Mouse (Mus musculus) left cerebral cortex, adult 8-10 months (tissue): ENCODE measurements at regions not wholly inside any gene's neighbourhood (a gene's known extent, or its start where the extent isn't known, plus 50 kb on each side); places are given as distances from the start of the nearest gene placed in this dataset.

Experiments
- DNase-seq, 2 experiments: peaks; one replicate each; pipeline ENCODE4 v3.0.0; 2022; ENCODE audit warnings: low spot score in 2 of 2

GRCm38 (mm10) chr3:14952169-14952729 is 66.2 kb downstream of the Car2 start:
- no peak for DNase-seq

- no peak for DNase-seq
Observed at GRCm38 (mm10) chr3:14952951-14953350, 66.9 kb downstream of the Car2 start.

GRCm38 (mm10) chr3:14957481-14957880 is 71.4 kb downstream of the Car2 start:
- DNase-seq: no peak

- DNase-seq: no peak
Observed at GRCm38 (mm10) chr3:14958277-14958676, 72.2 kb downstream of the Car2 start.

- DNase-seq: peak in 1 of 2 experiments; percentile 21
Observed at GRCm38 (mm10) chr3:14959586-14959985, 73.5 kb downstream of the Car2 start.

- no peak for DNase-seq
Observed at GRCm38 (mm10) chr3:14964795-14965194, 78.7 kb downstream of the Car2 start.

GRCm38 (mm10) chr3:14965438-14966044 is 79.5 kb downstream of the Car2 start:
- no peak for DNase-seq

- DNase-seq: no peak
Observed at GRCm38 (mm10) chr3:14967235-14967634, 81.2 kb downstream of the Car2 start.

GRCm38 (mm10) chr3:14968345-14968744 is 82.3 kb downstream of the Car2 start:
- no peak for DNase-seq

GRCm38 (mm10) chr3:14969698-14970097 is 83.6 kb downstream of the Car2 start:
- no peak for DNase-seq

- no peak for DNase-seq
Observed at GRCm38 (mm10) chr3:14971647-14972046, 85.6 kb downstream of the Car2 start.

- DNase-seq: no peak
Observed at GRCm38 (mm10) chr3:14974758-14975157, 88.7 kb downstream of the Car2 start.

- DNase-seq: no peak
Observed at GRCm38 (mm10) chr3:14975203-14975602, 89.1 kb downstream of the Car2 start.

GRCm38 (mm10) chr3:14979116-14979613 is 93.1 kb downstream of the Car2 start:
- no peak for DNase-seq

- no peak for DNase-seq
Observed at GRCm38 (mm10) chr3:14989635-14990034, 103.6 kb downstream of the Car2 start.

GRCm38 (mm10) chr3:14993936-14994335 is 107.9 kb downstream of the Car2 start:
- no peak for DNase-seq

- DNase-seq: no peak
Observed at GRCm38 (mm10) chr3:14997241-14997640, 111.2 kb downstream of the Car2 start.

GRCm38 (mm10) chr3:14998521-14998920 is 112.4 kb downstream of the Car2 start:
- no peak for DNase-seq

- no peak for DNase-seq
Observed at GRCm38 (mm10) chr3:14999411-14999810, 113.3 kb downstream of the Car2 start.

GRCm38 (mm10) chr3:14999914-15000313 is 113.8 kb downstream of the Car2 start:
- no peak for DNase-seq

GRCm38 (mm10) chr3:15000657-15001056 is 114.6 kb downstream of the Car2 start:
- no peak for DNase-seq

- DNase-seq: no peak
Observed at GRCm38 (mm10) chr3:15007821-15008220, 121.7 kb downstream of the Car2 start.

GRCm38 (mm10) chr3:15008501-15008900 is 122.4 kb downstream of the Car2 start:
- no peak for DNase-seq
